Mouse (Mus musculus) hematopoietic stem cell, adult 5-6 weeks (primary cell): ENCODE measurements around the gene Podn. TPM values are rescaled to one million over a fixed set of nuclear protein-coding genes. Genes with fewer than 3 reads are reported as not detected.
A peak's percentile ranks its signal among the peaks of the same experiment; 100 is the strongest.
"Not testable (repeated sequence)": the region's sequence is repeated elsewhere in the genome, so short reads cannot be mapped to it uniquely, and the experiment has no call there.

Source experiments
- ATAC-seq, 2 experiments: fragments of 125-278 bp in 1 of 2; replicated peaks in 1 of 2; 2 replicates each; pipeline ENCODE4 v1.8.0; 2016 to 2017; ENCODE audit warnings: inconsistent platforms in 2 of 2, mild to moderate bottlenecking in 2 of 2, moderate number of reproducible peaks in 2 of 2, low read depth in 1 of 2, moderate TSS enrichment in 1 of 2; ENCODE audit not compliant: low FRiP score in 2 of 2, poor library complexity in 2 of 2, severe bottlenecking in 2 of 2, insufficient read depth in 1 of 2, low TSS enrichment in 1 of 2
- total RNA-seq: library from RNA; stranded (forward); fragments of 172-1452, 232-1000 nt; gene quantifications from 2 replicates; pipeline ENCODE4 v1.2.3, GENCODE M21; 2017

Podn gene
- total RNA-seq, result not detected in 2 replicates

DNA sequence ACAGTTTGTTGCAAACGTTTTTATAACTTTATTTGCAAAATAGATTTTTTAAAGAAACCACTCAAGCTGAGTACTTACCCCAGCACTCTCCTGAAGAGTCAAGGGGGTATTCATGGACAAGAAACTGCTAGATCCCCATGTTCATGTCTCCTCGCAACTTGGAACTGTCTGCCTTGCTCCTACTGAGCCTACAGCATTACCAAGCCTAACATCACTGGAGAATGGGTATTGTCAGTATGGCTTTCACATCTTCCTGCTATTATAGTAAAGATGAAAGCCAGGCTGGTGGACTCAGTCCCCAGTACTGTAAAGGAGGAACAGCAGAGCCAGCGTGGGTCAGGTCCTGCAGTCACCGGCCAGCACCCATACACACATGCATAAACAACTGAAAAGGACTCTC is at the start of gene Podn:
Gene Podn, minus strand, starts transcription at position 101 of the 400 bp plus-strand sequence.
- ATAC-seq, result no peak

DNA sequence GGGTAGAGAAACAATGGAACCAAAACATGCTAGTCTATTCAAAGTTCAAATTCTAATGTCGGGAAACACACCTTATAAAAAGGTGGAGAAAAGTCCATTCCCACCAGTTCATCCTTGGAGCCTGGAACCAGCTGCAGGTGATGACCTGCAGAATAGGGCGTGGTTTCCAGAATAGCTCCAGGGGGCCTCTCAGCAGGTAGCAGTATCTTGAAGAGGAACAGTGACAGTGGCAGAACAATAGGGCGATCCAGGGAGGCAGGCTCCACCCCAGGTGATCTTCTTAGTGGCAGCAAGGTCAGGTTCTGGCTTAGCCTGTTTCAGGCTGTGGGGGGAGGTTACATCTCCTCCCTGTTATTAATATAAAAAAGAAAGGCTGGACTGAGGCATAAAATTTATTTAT is 49.3 kb upstream of the Podn start:
- not testable (repeated sequence) for ATAC-seq

DNA sequence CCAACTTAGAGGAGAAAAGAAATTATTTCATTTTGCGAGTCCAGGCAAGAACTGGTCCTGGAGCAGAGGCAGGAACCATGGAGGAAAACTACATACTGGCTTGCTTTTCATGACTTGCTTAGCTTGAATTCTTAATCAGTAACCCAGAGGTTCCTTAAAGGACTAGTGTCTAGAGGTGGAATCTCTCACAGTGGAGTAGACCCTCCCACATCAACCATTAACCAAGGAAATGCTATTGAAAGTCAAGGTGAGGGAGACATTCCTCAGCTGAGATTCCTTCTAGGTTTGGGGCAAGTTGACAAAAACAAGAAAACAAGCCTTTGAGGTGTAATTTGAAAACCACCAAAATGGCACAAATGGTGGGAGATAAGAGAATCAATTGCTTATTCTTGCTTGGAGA is 48.6 kb upstream of the Podn start, which contains the start of gene Scp2:
Gene Scp2, minus strand, starts transcription at position 119 of the 400 bp plus-strand sequence.
- no peak for ATAC-seq

DNA sequence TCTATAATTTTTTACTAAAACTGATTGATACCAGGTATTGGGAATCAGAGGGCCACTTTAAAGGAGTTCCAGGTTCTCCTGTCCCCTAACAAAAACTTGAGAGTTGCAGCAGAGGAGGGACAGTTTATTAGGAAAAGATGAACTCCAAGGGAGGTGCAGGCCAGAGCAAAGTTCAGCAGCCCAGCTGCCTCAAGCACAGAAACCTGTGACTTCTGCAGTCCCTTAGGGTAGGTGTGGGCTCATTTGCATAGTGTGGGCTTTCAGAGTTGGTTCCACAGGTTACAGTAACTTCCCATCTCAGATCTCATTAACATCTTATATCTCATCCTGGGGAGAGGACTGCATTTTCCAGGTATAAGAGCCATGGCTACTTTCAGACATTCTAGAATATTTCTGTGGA is 47.5 kb upstream of the Podn start:
- no peak for ATAC-seq

DNA sequence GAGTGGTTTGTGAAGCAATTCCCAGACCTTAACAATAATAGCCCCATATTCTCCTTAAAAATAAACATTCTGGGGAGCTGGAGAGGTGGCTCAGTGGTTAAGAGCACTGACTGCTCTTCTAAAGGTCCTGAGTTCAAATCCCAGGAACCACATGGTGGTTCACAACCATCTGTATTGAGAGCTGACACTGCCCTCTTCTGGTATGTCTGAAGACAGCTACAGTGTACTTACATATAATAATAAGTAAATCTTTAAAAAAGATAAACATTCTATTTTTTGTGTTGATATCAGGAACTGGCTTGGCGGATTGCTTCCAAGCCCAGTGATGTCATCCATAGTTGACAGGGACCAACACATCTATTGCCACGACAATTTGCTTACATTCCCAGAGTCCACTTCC is 46.9 kb upstream of the Podn start:
- not testable (repeated sequence) for ATAC-seq

DNA sequence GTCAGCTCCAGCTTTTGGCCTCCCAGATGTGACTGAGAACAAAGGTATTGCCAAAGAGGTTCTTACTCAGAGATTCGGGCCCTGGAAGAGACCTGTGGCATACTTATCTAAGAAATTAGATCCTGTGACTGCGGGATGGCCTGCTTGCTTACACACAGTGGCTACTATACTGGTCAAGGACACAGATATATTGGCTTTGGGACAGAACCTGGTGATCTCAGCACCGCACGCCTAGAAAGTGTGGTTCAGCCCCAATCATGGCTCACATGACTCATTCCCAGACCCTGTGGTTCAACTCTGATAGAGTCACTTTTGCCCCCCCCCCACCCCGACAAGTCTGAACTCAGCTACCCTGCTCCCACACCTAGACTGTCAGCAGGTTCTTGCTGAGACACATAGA is 40.7 kb upstream of the Podn start:
- ATAC-seq, result no peak

DNA sequence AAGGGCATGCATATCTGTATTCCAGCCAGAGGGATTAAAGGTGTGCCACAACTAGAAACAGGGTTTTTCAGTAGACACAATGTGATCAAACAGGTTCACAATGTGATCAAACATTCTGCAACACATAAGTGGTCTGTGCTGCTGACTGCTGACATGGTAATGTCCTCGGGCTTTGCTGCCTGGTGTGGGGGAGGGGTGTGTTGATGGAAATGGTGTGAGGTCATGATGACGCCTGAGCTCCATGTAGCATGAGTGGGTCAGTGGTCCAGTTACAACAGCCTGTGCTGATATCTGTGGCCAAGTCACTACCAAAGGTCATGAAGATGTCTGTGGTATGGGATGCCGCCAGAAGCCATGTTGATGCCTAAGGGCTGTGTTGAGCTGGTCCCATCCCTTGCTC is 34.2 kb upstream of the Podn start:
- ATAC-seq, result no peak

DNA sequence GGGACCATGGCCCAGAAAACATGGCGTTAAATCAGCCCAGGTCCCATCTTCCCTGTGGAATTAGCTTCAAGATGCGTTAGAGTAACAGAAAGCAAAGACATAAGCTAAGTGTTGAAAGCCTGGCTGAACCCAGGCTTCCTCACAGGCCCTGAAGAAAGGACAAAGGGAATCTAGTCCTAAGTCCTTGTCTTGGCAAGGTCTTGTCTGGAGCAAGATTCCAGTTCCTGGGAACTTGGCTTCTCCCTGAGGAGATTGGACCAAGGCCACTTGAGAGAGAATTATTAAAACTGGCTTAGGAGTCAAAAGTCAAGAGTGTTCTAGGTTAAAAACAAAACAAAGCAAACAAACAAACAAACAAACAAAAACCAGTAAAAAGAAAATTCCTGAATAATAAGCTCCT is 32.1 kb upstream of the Podn start:
- ATAC-seq, result no peak

DNA sequence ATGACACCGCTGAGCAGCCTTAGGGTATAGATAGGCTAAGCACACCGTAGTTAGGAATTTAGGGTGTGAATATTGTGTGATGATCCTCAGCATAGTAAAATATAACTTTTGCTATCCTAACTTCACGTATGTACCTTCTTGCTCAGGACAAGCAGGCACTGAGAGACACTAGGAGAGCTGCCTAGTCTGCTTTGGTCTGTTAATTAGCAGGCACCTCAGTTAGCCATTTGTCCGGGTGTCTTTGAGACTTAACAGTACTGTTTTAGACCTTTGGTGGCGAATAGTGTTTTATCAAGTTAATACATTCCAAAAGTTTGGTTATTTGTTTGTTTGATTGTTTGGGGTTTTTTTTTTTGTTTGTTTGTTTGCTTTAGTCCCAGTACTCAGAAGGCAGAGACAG is 31.3 kb upstream of the Podn start:
- no peak for ATAC-seq

DNA sequence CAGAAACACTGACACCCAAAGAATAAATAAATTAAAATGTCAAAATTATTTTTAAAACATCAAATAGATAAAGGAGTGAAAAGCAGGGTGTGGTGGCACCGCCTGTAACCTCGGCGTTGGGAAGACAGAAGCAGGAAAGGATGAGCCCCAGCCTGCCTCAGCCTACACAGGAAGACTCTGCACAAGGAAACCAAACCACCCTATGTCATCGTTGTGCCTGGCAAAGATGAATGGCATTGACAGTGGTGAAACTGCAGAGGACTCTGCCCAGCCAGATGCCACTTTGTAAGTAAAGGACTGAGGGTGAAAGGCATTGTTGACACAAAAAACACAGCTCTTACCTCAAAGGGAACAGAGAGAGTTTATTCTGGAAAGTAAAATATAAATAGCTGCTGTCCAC is 30.0 kb upstream of the Podn start:
- ATAC-seq, result no peak

DNA sequence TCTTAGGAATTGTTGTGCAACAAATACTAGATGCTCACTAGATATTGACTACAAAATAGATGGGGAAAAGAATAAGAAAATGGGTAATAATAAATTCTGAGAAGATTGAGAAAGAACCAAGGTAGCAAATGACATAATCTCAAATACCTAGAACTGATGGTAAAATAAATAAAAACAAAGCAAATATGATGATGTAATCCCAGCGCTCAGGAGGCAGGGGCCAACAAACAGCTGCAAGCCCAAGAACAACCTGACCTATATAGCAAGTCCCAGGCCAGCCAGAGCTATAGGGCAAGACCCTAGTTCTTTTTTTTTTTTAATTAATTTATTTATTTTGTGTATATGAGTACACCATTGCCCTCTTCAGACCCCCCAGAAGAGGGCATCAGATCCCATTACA is 27.9 kb upstream of the Podn start:
- no peak for ATAC-seq

DNA sequence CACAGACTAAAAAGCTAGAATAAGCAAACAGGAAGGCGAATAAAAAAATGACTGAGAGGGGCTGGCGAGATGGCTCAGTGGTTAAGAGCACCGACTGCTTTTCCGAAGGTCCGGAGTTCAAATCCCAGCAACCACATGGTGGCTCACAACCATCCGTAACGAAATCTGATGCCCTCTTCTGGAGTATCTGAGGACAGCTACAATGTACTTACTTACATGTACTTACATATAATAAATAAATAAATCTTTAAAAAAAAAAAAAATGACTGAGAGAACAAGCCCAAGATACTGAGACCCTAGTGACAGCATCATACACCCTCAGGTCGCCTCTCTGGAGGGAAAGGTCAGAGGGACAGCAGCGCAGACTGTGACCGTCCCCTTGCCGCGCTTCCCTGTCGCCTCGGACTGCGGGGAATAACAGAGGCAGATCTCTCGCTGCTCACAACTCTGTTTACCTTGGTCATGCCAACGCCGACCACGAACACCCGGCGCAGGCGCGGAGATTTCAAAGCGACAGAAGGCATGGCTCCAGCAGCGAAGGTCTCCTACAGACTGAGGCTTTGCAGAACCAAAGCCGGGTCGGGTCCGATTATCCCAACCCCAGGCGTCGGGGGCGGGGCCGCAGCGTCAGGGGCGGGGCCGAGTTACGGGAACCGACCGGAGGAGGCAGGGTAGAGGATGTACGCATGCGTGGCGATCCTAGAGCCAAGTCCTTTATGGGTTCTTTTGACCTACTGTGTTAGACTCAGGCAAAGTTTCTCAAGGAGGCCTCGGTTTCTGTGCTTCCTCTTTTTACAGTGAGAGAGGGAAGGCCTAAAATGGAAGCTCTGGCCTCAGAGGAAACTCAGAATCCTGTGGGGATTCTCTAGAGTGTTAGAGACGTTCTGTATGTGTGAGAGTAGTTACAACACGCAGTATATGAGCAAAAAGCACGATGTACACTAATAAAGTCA is 22.0 kb upstream of the Podn start:
- peak; percentile 96 to 97 for ATAC-seq

DNA sequence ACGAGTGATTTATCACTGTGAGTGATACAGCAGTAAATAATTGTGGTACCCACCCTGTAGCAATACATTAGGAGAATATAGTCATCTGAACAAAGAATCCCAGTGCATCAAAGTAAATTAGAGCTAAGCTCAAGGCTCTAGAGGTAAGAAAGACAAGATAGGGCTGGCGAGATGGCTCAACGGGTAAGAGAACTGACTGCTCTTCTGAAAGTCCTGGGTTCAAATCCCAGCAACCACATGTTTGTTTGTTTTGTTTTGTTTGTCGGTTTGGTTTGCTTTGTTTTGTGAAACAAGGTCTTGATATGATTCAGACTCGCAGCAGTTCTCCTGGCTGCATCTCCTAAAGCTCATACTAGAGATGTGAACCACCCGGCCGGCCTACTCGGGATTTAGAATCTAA is 21.2 kb upstream of the Podn start:
- no peak for ATAC-seq

DNA sequence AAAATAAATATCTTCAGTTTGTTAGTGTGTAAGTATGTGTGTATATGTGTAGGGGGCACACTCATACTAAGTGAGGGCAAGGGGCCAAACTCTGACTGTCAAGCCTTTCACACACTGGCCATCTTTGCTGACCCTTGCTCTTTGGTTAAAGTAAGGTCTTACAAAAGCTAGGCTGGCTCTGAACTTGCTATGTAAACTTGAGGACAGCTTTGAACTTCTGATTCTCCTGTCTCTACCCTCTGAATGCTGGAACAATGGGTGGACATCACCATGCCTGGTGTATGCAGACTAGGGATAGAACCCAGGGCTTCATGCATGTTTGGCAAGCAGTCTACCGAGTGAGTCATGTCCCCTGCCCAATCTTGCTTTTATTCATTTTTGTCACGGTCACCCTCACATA is 20.2 kb upstream of the Podn start:
- ATAC-seq, result no peak

DNA sequence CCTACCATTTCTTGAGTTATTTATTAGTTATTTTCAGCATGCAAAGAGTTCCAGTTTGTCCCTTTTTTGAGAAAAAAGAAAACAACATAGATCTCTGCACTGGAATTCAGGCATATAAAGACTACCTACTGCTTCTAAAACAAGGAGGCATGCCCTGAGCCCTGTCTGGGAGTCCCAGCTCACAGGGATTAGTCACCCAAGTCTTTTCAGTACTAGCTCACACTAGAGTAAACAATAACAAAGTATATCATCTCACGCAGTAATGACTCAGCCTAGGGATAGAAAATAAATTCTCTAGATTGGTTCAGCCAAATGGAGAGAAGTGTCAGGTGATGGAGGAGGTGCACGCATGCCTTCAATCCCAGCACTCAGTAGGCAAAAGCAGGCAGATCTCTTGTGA is 14.5 kb upstream of the Podn start:
- ATAC-seq, result no peak

DNA sequence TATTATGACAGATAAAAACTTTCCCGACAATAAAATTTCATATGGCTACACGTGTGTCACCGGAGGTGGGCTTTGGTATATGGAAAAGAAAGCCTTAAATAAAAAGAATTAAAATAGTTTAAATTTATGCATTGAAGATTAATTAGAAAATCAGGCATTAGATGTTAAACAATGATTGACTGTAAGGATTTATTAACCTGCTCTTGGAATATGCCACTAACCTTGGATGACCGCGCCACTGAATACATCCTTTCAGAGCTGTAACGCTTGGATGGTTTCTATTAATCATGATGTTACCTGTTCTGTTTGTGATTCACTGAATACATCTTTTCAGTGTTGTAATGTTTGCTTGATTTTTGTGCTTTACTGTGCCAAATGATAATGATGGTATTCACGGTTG is 13.5 kb upstream of the Podn start:
- no peak for ATAC-seq

DNA sequence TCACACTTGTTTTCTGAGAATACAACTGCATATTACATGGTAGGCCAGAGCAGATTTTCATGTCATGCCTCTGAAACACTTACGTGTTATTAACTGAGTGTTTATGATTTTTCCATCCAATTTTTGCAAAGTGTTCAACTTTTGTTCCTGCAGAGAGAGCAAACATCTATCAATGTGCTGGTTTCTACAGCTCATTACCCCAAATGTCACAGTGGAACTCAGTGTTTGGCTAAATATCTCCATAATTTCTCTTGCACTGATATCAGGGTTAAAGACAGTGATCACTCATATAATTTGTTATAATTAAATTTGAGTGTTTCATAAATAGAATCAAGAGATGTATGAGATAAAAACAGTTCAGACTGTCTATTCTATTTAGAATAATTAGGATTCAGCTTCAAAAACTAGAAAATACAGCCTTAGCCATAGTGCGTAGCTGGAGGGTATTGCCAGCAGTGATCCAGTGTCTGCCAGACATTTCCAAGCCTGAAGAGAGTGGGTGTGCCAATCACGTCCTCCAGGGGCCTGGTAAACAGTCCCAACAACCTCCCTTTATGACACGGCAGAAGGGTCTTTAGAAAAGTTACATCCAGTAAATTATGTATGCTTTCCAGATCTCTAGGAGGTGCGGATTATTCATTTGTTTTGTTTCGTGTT is 3.4 kb downstream of the Podn start:
- ATAC-seq, result no peak

DNA sequence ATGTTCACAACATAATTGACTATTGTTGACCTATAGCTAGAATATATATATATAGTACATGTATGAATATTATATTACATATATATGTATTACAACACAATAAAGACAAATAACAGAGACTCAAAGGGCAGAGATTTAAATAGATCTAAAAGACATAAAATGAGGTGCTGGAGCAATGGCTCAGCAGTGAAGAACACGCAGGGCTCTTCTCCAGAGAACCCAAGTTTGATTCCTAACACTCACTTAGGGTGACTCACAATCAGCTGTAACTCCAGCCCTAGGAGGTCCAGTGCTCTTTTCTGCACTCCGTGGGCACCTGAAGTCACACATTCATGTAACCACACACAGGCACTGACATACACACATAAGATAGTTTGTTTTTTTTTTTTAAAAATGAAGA is 12.3 kb downstream of the Podn start:
- ATAC-seq, result no peak
